Mouse (Mus musculus): ENCODE data around the gene Fryl. TPM values are rescaled to one million over a fixed set of nuclear protein-coding genes. Genes with fewer than 3 reads are reported as not detected.
"Not testable (repeated sequence)": the region's sequence is repeated elsewhere in the genome, so short reads cannot be mapped to it uniquely, and the experiment has no call there.

Fryl gene
- polyA plus RNA-seq, 1 experiment from 2014 or later: 20.6 TPM

- no peak for ATAC-seq (replicated peaks; ENCODE audit: low FRiP score, low read depth)
- DNase-seq (ENCODE audit: low spot score): no peak
- Histone ChIP-seq H3K27me3 (ENCODE audit: insufficient read depth, low read length) (no peaks in the 10 kb centered on the region), H3K4me1 (replicated peaks; ENCODE audit: insufficient read depth, low read length) (no peaks in the 10 kb centered on the region), H3K9ac (ENCODE audit: low read depth, low read length) (no peak overlapping the region), H3K4me2 (ENCODE audit: low read length) (0 out of 2 replicates have a peak overlapping the region, but pooled peaks have one; percentile 4), H3K36me3 (ENCODE audit: insufficient read depth, low read length) (no peaks in the 10 kb centered on the region), H3K9me3 (replicated peaks; ENCODE audit: low read length) (no peaks in the 10 kb centered on the region), H3K4me3 (replicated peaks; ENCODE audit: low read depth, low read length) (no peak overlapping the region), H3K27ac (no peak overlapping the region)
- TF ChIP-seq CTCF (IDR thresholded peaks at IDR 0.05; ENCODE audit: low read depth): no peak
- WGBS: 39% methylated on average over 9 of the region's 9 CpGs
Observed at GRCm38 (mm10) chr5:73014745-73015144, 241.7 kb downstream of the Fryl start.

GRCm38 (mm10) chr5:73013611-73014287, 242.7 kb downstream of the Fryl start:
- Histone ChIP-seq H3K4me3 (replicated peaks; ENCODE audit: low read depth, low read length) (peak overlapping the region; percentile 31), H3K9ac (ENCODE audit: low read depth, low read length) (peak overlapping the region; percentile 14; the same call in 1 of the 2 replicates), H3K4me2 (ENCODE audit: low read length) (peak overlapping the region; percentile 56)
- not testable (repeated sequence) for H3K27me3 ChIP-seq (ENCODE audit: insufficient read depth, low read length); H3K4me1 ChIP-seq (replicated peaks; ENCODE audit: insufficient read depth, low read length); DNase-seq (ENCODE audit: low spot score); H3K9me3 ChIP-seq (replicated peaks; ENCODE audit: low read length); H3K27ac ChIP-seq; H3K36me3 ChIP-seq (ENCODE audit: insufficient read depth, low read length)
- peak; percentile 59 for ATAC-seq (replicated peaks; ENCODE audit: low FRiP score, low read depth)
- WGBS: 2% methylated on average over 42 of the region's 65 CpGs

- H3K27me3 ChIP-seq (ENCODE audit: insufficient read depth, low read length); ATAC-seq (replicated peaks; ENCODE audit: low FRiP score, low read depth); H3K27ac ChIP-seq; H3K36me3 ChIP-seq (ENCODE audit: insufficient read depth, low read length); H3K9ac ChIP-seq (ENCODE audit: low read depth, low read length); H3K4me3 ChIP-seq (replicated peaks; ENCODE audit: low read depth, low read length); H3K9me3 ChIP-seq (replicated peaks; ENCODE audit: low read length); H3K4me1 ChIP-seq (replicated peaks; ENCODE audit: insufficient read depth, low read length); DNase-seq (ENCODE audit: low spot score): not testable (repeated sequence)
- WGBS: 27% methylated on average over 23 of the region's 27 CpGs
- H3K4me2 ChIP-seq (ENCODE audit: low read length): peak overlapping the region; percentile 56; the same call in 1 of the 2 replicates
Observed at GRCm38 (mm10) chr5:73012884-73013610, 243.4 kb downstream of the Fryl start.

- H3K4me3 ChIP-seq (replicated peaks; ENCODE audit: low read depth, low read length); H3K4me2 ChIP-seq (ENCODE audit: low read length); H3K9ac ChIP-seq (ENCODE audit: low read depth, low read length); H3K27me3 ChIP-seq (ENCODE audit: insufficient read depth, low read length); H3K27ac ChIP-seq; ATAC-seq (replicated peaks; ENCODE audit: low FRiP score, low read depth); H3K36me3 ChIP-seq (ENCODE audit: insufficient read depth, low read length); H3K4me1 ChIP-seq (replicated peaks; ENCODE audit: insufficient read depth, low read length); DNase-seq (ENCODE audit: low spot score); H3K9me3 ChIP-seq (replicated peaks; ENCODE audit: low read length): not testable (repeated sequence)
- WGBS: 91% methylated on average over 15 of the region's 16 CpGs
Observed at GRCm38 (mm10) chr5:73011806-73012205, 244.6 kb downstream of the Fryl start.

- ATAC-seq (replicated peaks; ENCODE audit: low FRiP score, low read depth); H3K4me2 ChIP-seq (ENCODE audit: low read length); H3K4me3 ChIP-seq (replicated peaks; ENCODE audit: low read depth, low read length); H3K4me1 ChIP-seq (replicated peaks; ENCODE audit: insufficient read depth, low read length); H3K27me3 ChIP-seq (ENCODE audit: insufficient read depth, low read length); H3K9me3 ChIP-seq (replicated peaks; ENCODE audit: low read length); H3K27ac ChIP-seq; DNase-seq (ENCODE audit: low spot score); H3K36me3 ChIP-seq (ENCODE audit: insufficient read depth, low read length); H3K9ac ChIP-seq (ENCODE audit: low read depth, low read length): not testable (repeated sequence)
- 44% methylated on average over 8 of the region's 8 CpGs for WGBS
- peak; percentile 42; the same call in 1 of the 2 replicates for TF ChIP-seq CTCF (IDR thresholded peaks at IDR 0.05; ENCODE audit: low read depth)
Observed at GRCm38 (mm10) chr5:73008230-73008629, 248.2 kb downstream of the Fryl start.

GRCm38 (mm10) chr5:73007582-73007959, 248.8 kb downstream of the Fryl start:
- Histone ChIP-seq H3K4me1 (replicated peaks; ENCODE audit: insufficient read depth, low read length) (peaks cover 4% of the 10 kb centered on the region; the same call in 1 of the 2 replicates), H3K27me3 (ENCODE audit: insufficient read depth, low read length) (peaks cover 9% of the 10 kb centered on the region; the same call in 1 of the 2 replicates), H3K4me3 (replicated peaks; ENCODE audit: low read depth, low read length) (peak overlapping the region; percentile 35; the same call in 1 of the 2 replicates), H3K4me2 (ENCODE audit: low read length) (no peak overlapping the region), H3K36me3 (ENCODE audit: insufficient read depth, low read length) (no peaks in the 10 kb centered on the region), H3K9ac (ENCODE audit: low read depth, low read length) (no peak overlapping the region), H3K9me3 (replicated peaks; ENCODE audit: low read length) (no peaks in the 10 kb centered on the region), H3K27ac (no peak overlapping the region)
- DNase-seq (ENCODE audit: low spot score): no peak
- ATAC-seq (replicated peaks; ENCODE audit: low FRiP score, low read depth): no peak
- 29% methylated on average over 5 of the region's 5 CpGs for WGBS
- TF ChIP-seq CTCF (IDR thresholded peaks at IDR 0.05; ENCODE audit: low read depth): no peak
